17 mouse cellular contexts compared by ENCODE assay signal in genomic region chr4:133397961-133398360, GRCm38 (mm10). TPM values are rescaled to one million over a fixed set of nuclear protein-coding genes. Genes with fewer than 3 reads are reported as not detected.
A peak's percentile ranks its signal among the peaks of the same experiment; 100 is the strongest.
DNase-seq lines count a peak whose midpoint lies in the region; ATAC-seq and TF ChIP-seq lines count a peak whose summit lies in the region.
"Had no signal": no experiment of that assay in that cellular context is flagged by ENCODE, and none has a peak within 500 bp of the region (broad histone marks: within the 10 kb centered on the region; RNA-seq: fewer than 3 reads in every experiment).

No protein-coding gene starts in this region.

- no peaks in the 10 kb centered on the region for H3K9me3 ChIP-seq in heart, postnatal 0 days (replicated peaks; ENCODE audit: control insufficient read depth, low read length)
- H3K9me3 ChIP-seq in liver, embryonic 16.5 days (replicated peaks; ENCODE audit: control insufficient read depth, low read length), result no peaks in the 10 kb centered on the region
- H3K9me3 ChIP-seq: embryonic facial prominence, embryonic 13.5 days had no signal

- H3K4me2 ChIP-seq in heart, postnatal 0 days (ENCODE audit: low read depth, low read length), result no peak overlapping the region; the same call in 1 of the 2 replicates
- H3K4me2 ChIP-seq in liver, embryonic 16.5 days (ENCODE audit: low read depth, low read length), result no peak overlapping the region
- H3K4me2 ChIP-seq: embryonic facial prominence, embryonic 13.5 days had no signal

- H3K4me3 ChIP-seq in heart, adult 2 months, result no peak overlapping the region
- H3K4me3 ChIP-seq in heart, postnatal 0 days (ENCODE audit: low read depth, low read length), result no peak overlapping the region
- H3K4me3 ChIP-seq in liver, embryonic 16.5 days (ENCODE audit: low read depth, low read length), result no peak overlapping the region
- H3K4me3 ChIP-seq: embryonic facial prominence, embryonic 13.5 days had no signal

- no peaks in the 10 kb centered on the region for H3K27me3 ChIP-seq in heart, adult 2 months (ENCODE audit: control insufficient read depth, insufficient read depth, low read length)
- H3K27me3 ChIP-seq in heart, postnatal 0 days (ENCODE audit: control insufficient read depth, insufficient read depth, low read length), result no peaks in the 10 kb centered on the region
- no peaks in the 10 kb centered on the region for H3K27me3 ChIP-seq in liver, embryonic 16.5 days (ENCODE audit: control insufficient read depth, insufficient read depth, low read depth, low read length)
- H3K27me3 ChIP-seq: embryonic facial prominence, embryonic 13.5 days had no signal

- peaks cover 7% of the 10 kb centered on the region for H3K4me1 ChIP-seq in heart, adult 2 months (ENCODE audit: control insufficient read depth, insufficient read depth, low read length)
- peaks cover 41% of the 10 kb centered on the region for H3K4me1 ChIP-seq in heart, postnatal 0 days (ENCODE audit: control insufficient read depth, insufficient read depth)
- peaks cover 61% of the 10 kb centered on the region for H3K4me1 ChIP-seq in liver, embryonic 16.5 days (ENCODE audit: control insufficient read depth, low read depth, low read length)

- peak overlapping the region; percentile 33; the same call in 1 of the 2 replicates for H3K27ac ChIP-seq in heart, adult 2 months
- H3K27ac ChIP-seq in heart, postnatal 0 days (ENCODE audit: low read depth), result peak overlapping the region; percentile 27; the same call in 1 of the 2 replicates
- H3K27ac ChIP-seq in liver, embryonic 16.5 days (ENCODE audit: low read length), result peak overlapping the region; percentile 33; the same call in 1 of the 2 replicates
- H3K27ac ChIP-seq: embryonic facial prominence, embryonic 13.5 days; hindbrain, postnatal 0 days had no signal

- TF ChIP-seq POLR2A in heart, adult 2 months (IDR thresholded peaks at IDR 0.05; ENCODE audit: insufficient read depth, low read depth, low read length), result no peak

- intact Hi-C loops in heart, adult 2 months (cut with DNase I), result no loop called here

- H3K79me2 ChIP-seq in heart, adult 2 months (replicated peaks; ENCODE audit: control insufficient read depth, insufficient read depth, low read length), result 0 out of 2 replicates have a peak, but pooled peaks cover 1% of the 10 kb centered on the region

- ATAC-seq in heart, postnatal 0 days (ENCODE audit: insufficient read depth, low read depth), result no peak
- ATAC-seq in liver, embryonic 16.5 days (ENCODE audit: low read depth), result no peak

- TF ChIP-seq CTCF in heart, adult 2 months (IDR thresholded peaks at IDR 0.05), result no peak
- no peak for TF ChIP-seq CTCF in heart, postnatal 0 days (IDR thresholded peaks at IDR 0.05; ENCODE audit: low read depth)

- TF ChIP-seq EP300 in heart, adult 2 months (IDR thresholded peaks at IDR 0.05; ENCODE audit: insufficient read depth, low read depth, low read length), result no peak
- no peak for TF ChIP-seq EP300 in heart, postnatal 0 days (IDR thresholded peaks at IDR 0.05; ENCODE audit: low read depth)

- no peaks in the 10 kb centered on the region for H3K36me3 ChIP-seq in heart, adult 2 months (ENCODE audit: control insufficient read depth, insufficient read depth, low read length)
- H3K36me3 ChIP-seq in heart, postnatal 0 days (replicated peaks; ENCODE audit: control insufficient read depth, insufficient read depth, low read length), result no peaks in the 10 kb centered on the region
- no peaks in the 10 kb centered on the region for H3K36me3 ChIP-seq in liver, embryonic 16.5 days (ENCODE audit: control insufficient read depth, insufficient read depth)
- H3K36me3 ChIP-seq: embryonic facial prominence, embryonic 13.5 days had no signal

- WGBS in heart, adult 2 months, result 65% methylated on average over 8 of the region's 8 CpGs
- WGBS in heart, postnatal 0 days, result 59% methylated on average over 8 of the region's 8 CpGs
- WGBS in liver, embryonic 16.5 days (ENCODE audit: insufficient replicate concordance), result 73% methylated on average over 8 of the region's 8 CpGs

- no peak overlapping the region for H3K9ac ChIP-seq in heart, adult 2 months (ENCODE audit: low read depth, low read length)
- no peak overlapping the region for H3K9ac ChIP-seq in heart, postnatal 0 days (replicated peaks; ENCODE audit: low read depth, low read length)
- H3K9ac ChIP-seq in liver, embryonic 16.5 days (ENCODE audit: low read depth, low read length), result no peak overlapping the region

- DNase-seq in heart, adult 2 months, result no peak
- DNase-seq in heart, adult 8-10 months (ENCODE audit: low spot score), result no peak
- no peak for DNase-seq in heart, postnatal 0 days (ENCODE audit: low spot score)
- DNase-seq in heart, postnatal 4 days, result no peak
- peak; percentile 46 for DNase-seq in brain, adult 2 months (ENCODE audit: low read depth, low spot score)
- DNase-seq in layer of hippocampus, adult 11-12 months (ENCODE audit: low spot score), result no peak
- no peak for DNase-seq in urinary bladder, postnatal 25 days (ENCODE audit: low spot score)
- DNase-seq: adrenal gland, postnatal 14 days; cerebellum, adult 8-10 months; kidney, adult 11 months; kidney, postnatal 10 days; layer of hippocampus, adult 9-11 months; right cerebral cortex, adult 18-20 months; thymus, adult 2 months had no signal

RNA-seq across cellular contexts. Expression of gene Slc9a1, which starts 28.5 kb away (rescaled TPM):
- total RNA-seq in heart, adult 2 months (2021), result 10 to 100 TPM; 17.0 to 17.4 TPM
- 21.4 and 21.5 TPM in 2 replicates for polyA plus RNA-seq in heart, adult 2 months (2012; rRNA removed)
- 10 to 100 TPM; 16.0 to 21.9 (median 16.5) TPM for total RNA-seq in heart, adult 8-10 months (2022)
- total RNA-seq in heart, postnatal 0 days (2014; rRNA removed; ENCODE audit: low replicate concordance), result 15.8 and 30.8 TPM in 2 replicates
- polyA plus RNA-seq in heart, postnatal 0 days (2015; fragmentation: Nextera tagmentation; extraction: Ambion mirVana), result 4.0 and 4.4 TPM in 2 replicates
- 10 to 100 TPM; 21.1 to 24.4 TPM for total RNA-seq in heart, postnatal 4 days (2021)
- 2.9 and 3.3 TPM in 2 replicates for polyA plus RNA-seq in liver, embryonic 16.5 days (2015; fragmentation: Nextera tagmentation; extraction: Ambion mirVana)

RNA-seq across cellular contexts. Expression of gene Wdtc1, which starts 44.7 kb away (rescaled TPM):
- total RNA-seq in heart, adult 2 months (2021), result 10 to 100 TPM; 73.6 to 96.1 TPM
- 61.8 and 65.1 TPM in 2 replicates for polyA plus RNA-seq in heart, adult 2 months (2012; rRNA removed)
- 10 to 100 TPM; 77.3 to 94.3 (median 79.2) TPM for total RNA-seq in heart, adult 8-10 months (2022)
- 30.2 and 39.9 TPM in 2 replicates for total RNA-seq in heart, postnatal 0 days (2014; rRNA removed; ENCODE audit: low replicate concordance)
- polyA plus RNA-seq in heart, postnatal 0 days (2015; fragmentation: Nextera tagmentation; extraction: Ambion mirVana), result 9.3 and 9.6 TPM in 2 replicates
- 10 to 100 TPM; 46.9 to 47.9 TPM for total RNA-seq in heart, postnatal 4 days (2021)
- 6.2 and 8.1 TPM in 2 replicates for polyA plus RNA-seq in liver, embryonic 16.5 days (2015; fragmentation: Nextera tagmentation; extraction: Ambion mirVana)
